Mouse (Mus musculus) heart, postnatal 25 days (tissue): ENCODE measurements around the gene Fam53b. TPM values are rescaled to one million over a fixed set of nuclear protein-coding genes. Genes with fewer than 3 reads are reported as not detected.

Source experiments
- DNase-seq: peaks from one replicate; pipeline ENCODE4 v3.0.0; 2022; ENCODE audit warnings: low spot score
- intact Hi-C: fragments of 180-260 bp; cut with DNase I; formaldehyde crosslinking; loops from one replicate; pipeline ENCODE4 v1.15.1; 2025
- total RNA-seq, 2 experiments: library from RNA; stranded (reverse); gene quantifications; 2 replicates each; pipeline ENCODE4 v1.2.3; 2021

The Fam53b gene
- total RNA-seq, 2 experiments from 2014 or later: 25.8 to 26.8 TPM

DNA sequence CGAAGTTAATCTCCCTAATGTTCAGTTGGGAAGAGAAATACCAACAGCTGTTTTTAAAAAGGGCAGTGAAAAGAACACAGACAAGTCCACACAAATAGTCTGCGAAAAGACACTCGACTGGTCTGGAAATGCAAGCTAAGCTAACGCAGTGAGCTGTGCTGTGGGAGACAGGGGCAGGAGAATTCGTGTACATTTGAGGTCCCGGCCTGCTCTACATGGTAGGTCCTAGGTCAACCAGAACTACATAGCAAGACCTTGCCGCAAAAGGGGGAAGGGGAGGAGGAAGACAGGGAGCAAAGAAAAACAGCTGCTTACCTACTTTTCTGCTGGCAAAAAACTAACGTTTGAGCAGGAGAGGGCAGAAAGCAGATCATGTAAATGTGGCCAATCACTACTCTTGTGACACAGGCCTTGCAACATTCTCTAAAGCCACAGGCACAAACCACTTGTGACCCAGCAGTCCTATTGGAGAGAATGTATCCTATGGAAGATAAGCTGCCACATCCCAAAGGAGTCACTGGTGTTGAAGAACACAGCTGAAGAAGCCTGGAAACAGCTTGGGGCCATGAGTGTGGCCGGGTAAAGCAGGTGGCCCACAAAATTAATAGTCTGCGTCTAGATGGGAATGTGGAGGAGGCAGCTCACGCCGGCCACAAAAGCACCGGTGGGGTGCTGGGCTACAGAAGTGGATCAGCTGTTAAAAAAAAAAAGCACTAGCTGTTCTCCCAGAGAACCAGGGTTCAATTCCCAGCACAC is 87.4 kb downstream of the Fam53b start:
- no peak for DNase-seq
- intact Hi-C loops: loop anchor here (10.0 kb wide), 1 partner anchor 151 kb away; the partner anchor contains the start of gene Oat

DNA sequence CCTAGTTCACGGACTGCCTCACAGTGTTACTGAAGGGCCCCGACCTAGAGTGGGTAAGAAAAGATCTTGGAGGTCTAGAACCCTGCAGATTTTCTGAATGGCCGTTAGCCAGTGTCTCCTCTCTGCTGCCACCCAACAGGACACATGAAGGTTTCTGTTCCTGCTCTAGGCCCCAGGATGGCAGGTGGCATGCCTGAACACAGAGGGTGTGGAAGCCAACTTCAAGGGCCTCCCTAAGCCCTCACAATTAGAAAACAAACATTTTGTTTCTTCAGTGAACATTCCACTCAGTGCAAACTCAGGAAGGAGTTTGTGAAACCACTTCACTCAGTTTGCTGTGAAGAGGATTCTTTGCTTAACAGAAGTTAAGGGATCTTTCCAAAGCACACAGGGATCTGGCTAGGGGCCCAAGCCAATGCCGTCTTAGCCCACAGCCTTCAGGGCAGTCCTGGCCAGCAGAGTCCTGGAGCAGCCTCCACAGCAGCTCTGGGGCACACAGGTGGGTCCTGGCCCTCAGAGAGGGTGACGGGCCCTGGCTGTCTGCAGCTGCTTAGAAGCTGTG is 89.1 kb downstream of the Fam53b start:
- intact Hi-C loops: loop anchor here (5.0 to 10.0 kb wide), 2 partner anchors 42 to 150 kb away; partner anchors contain the start of gene Oat
- no peak for DNase-seq

GRCm38 (mm10) chr7:132723906-132724305 is 89.8 kb downstream of the Fam53b start:
- peak; percentile 83 for DNase-seq
- intact Hi-C loops: loop anchor here (5.0 to 10.0 kb wide), 2 partner anchors 42 to 149 kb away; partner anchors contain the start of gene Oat

- no peak for DNase-seq
- intact Hi-C loops: loop anchor here (5.0 to 10.0 kb wide), 2 partner anchors 40 to 148 kb away; partner anchors contain the start of gene Oat
Observed at GRCm38 (mm10) chr7:132722401-132723370, 91.0 kb downstream of the Fam53b start.

GRCm38 (mm10) chr7:132720562-132720961 is 93.1 kb downstream of the Fam53b start:
- DNase-seq: no peak
- intact Hi-C loops: loop anchor here (5.0 to 10.0 kb wide), 2 partner anchors 38 to 146 kb away; partner anchors contain the start of gene Oat

- intact Hi-C loops: no loop called here
- DNase-seq: no peak
Observed at GRCm38 (mm10) chr7:132719570-132719969, 94.1 kb downstream of the Fam53b start.

GRCm38 (mm10) chr7:132715259-132715658 is 98.4 kb downstream of the Fam53b start:
- DNase-seq: no peak
- intact Hi-C loops: loop anchor here (2.0 kb wide), 1 partner anchor 20 kb away; no protein-coding TSS in a partner anchor

GRCm38 (mm10) chr7:132714236-132714923 is 99.3 kb downstream of the Fam53b start:
- peak; percentile 71 for DNase-seq
- intact Hi-C loops: loop anchor here (2.0 to 5.0 kb wide), 3 partner anchors 20 to 57 kb away; no protein-coding TSS in a partner anchor

DNA sequence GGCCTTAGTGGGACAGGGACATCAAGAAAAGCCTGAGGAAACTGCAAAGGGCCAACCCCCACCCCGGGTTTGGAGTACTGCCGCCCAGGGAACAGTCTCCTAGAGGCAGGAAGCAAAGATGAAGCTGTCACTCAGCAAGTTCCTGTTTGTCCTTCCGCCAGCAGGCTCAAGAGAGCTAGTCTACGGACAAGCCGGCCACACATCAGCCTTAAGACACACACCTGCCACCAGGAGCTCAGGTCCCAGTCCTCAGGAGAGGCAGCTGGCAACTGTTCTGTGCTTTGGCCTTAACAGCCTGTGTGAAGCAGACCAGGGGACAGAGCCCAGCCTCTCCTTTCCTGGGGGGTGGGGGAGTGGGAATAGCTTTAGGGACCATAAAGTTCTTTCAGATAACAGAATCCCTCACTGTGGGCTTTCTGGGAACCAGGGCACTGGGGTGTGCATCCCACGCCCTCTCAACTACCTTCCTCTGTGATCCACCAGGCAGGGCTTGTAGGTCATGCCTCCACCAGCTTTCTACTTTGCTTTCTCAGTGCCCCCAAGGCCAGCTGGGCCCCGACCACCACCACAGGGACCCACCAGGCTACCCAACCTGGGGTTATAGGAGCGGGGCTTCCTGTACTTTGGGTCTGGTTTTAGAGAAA is 100.1 kb downstream of the Fam53b start:
- intact Hi-C loops: loop anchor here (2.0 to 5.0 kb wide), 3 partner anchors 21 to 56 kb away; no protein-coding TSS in a partner anchor
- peak; percentile 53 for DNase-seq

DNA sequence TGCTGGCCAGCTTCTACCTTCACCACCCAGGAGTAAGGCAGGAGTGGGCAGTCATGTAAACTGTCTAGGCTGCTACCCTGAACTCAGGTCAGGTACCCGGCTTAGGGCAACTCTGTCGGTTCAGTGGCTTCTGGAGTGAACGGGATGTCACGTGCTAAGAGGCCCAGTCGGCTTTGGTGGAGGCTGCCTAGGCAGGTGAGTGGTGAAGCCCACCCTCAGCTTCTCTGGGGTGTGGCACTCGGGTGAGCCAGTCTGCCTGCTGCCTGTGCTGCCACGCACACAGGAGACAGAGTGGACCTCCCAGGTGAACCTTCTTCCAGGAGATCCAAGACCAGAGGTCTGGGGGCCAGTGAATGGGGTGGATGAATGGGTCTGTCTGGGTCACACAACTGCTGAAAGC is 100.7 kb downstream of the Fam53b start:
- DNase-seq: no peak
- intact Hi-C loops: loop anchor here (5.0 kb wide), 2 partner anchors 41 to 56 kb away; no protein-coding TSS in a partner anchor

- DNase-seq: no peak
- intact Hi-C loops: loop anchor here (5.0 kb wide), 2 partner anchors 40 to 55 kb away; no protein-coding TSS in a partner anchor
Observed at GRCm38 (mm10) chr7:132712044-132712708, 101.5 kb downstream of the Fam53b start.

DNA sequence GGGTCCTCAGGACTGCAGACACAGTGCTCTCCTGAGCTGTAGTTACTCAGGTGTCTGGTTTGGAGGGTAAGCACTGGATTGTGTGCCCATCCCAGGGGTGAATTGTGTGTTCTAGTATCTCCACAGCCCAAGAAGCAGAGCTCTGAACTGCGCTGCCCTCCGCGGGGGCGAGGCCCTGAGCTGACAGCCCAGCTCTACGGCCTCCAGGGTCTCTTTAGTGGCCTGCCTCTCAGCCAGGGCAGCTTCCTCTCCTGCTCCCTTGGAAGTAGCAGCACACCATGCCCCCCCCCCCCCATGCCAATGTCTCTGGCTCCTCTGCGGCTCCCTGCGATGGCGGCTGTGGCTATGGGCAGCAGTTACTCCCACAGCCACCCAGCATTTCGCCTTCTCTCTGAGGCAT is 102.1 kb downstream of the Fam53b start:
- intact Hi-C loops: loop anchor here (5.0 kb wide), 2 partner anchors 39 to 54 kb away; no protein-coding TSS in a partner anchor
- DNase-seq: no peak

GRCm38 (mm10) chr7:132705130-132705529 is 108.6 kb downstream of the Fam53b start:
- intact Hi-C loops: no loop called here
- DNase-seq: no peak

DNA sequence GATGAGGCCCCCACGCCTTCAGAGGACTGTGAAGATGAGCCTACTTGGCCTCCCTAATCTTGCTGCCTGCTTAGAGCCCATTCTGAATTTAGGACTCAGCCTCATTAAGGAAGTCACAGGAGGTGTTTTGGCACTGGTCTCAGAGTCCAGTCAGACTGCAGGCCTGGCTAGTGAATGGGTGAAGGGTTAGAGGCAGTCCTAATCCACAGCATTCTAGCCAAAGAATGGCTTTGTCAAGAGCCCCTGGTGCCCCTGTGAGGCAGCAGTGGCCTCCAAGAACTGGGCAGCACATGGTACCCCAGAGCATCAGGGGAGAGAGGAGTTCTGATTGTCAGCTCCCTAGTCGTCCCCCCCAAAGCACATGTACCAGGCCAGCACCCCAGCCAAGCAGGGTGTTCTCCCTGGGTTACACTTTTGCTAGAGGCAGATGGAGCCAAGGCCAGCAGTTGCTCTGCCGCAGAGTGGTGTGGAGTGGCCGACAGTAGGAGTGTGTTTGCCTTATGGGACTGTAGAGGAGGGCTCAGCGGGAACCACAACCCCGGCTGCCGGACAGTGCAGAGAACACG is 109.3 kb downstream of the Fam53b start:
- intact Hi-C loops: no loop called here
- no peak for DNase-seq

GRCm38 (mm10) chr7:132703515-132704309 is 110.0 kb downstream of the Fam53b start:
- intact Hi-C loops: no loop called here

DNA sequence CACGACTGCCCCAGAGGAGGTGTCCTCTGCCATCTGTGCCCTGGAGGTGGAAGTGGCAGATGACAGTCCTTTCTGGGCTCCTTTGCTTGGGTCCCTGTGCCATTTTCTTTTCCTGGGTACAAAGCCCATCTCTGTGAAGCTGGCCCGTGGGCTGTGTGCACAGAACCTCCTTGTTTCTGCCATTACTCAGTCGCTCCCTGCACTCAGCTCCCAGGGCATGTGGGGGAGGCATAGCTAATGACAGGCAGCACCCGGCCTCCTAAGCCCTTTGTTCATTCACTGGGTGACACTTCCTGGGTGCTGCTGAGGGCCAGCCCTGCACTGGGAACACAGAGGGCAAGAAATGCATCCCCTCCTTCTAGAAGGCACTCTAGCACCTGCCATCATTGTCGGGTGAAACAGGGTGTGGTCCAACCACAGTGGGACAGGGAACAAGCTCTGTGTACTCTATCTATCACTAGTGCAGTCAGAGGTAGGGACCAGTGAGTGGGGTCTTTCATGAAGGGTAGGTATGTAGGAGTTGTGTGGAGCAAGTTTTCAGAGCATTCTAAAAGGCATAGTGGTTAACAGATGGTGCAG is 111.1 kb downstream of the Fam53b start:
- intact Hi-C loops: no loop called here
- no peak for DNase-seq

More at GRCm38 (mm10) chr7:132703515-132704309, 110.0 kb downstream of the Fam53b start:
- no peak for DNase-seq
